Mouse (Mus musculus) midbrain, postnatal 0 days (tissue): Measurements from ENCODE around the gene Fam163b. TPM values are rescaled to one million over a fixed set of nuclear protein-coding genes. Genes with fewer than 3 reads are reported as not detected.
A peak's percentile ranks its signal among the peaks of the same experiment; 100 is the strongest.

Experiments
- ATAC-seq: fragments of 200-750 bp; cut with Nextera tagmentation; 2 replicates; pipeline ENCODE4 v1.8.0; 2017; ENCODE audit warnings: moderate number of reproducible peaks, mild to moderate bottlenecking, moderate TSS enrichment, moderate library complexity; ENCODE audit not compliant: low FRiP score
- DNase-seq: peaks from one replicate; pipeline ENCODE4 v3.0.0-alpha.2; 2015; ENCODE audit warnings: low spot score
- H3K27ac ChIP-seq: fragments of 300-500 bp; sonication (generic); 2 replicates; pipeline ENCODE4 v1.5.1; 2014; ENCODE audit warnings: low read depth, mild to moderate bottlenecking, low read length, mixed read lengths
- H3K27me3 ChIP-seq: fragments of 300-500 bp; sonication (generic); 2 replicates; pipeline ENCODE4 v1.6.1; 2014; ENCODE audit warnings: low read length, control low read depth, mixed read lengths; ENCODE audit not compliant: insufficient read depth
- H3K36me3 ChIP-seq: fragments of 300-500 bp; sonication (generic); 2 replicates; pipeline ENCODE4 v1.6.1; 2014; ENCODE audit warnings: low read length, control low read depth, mixed read lengths; ENCODE audit not compliant: insufficient read depth
- H3K4me1 ChIP-seq: fragments of 300-500 bp; sonication (generic); 2 replicates; pipeline ENCODE4 v1.6.1; 2014; ENCODE audit warnings: mild to moderate bottlenecking, control low read depth, antibody characterized with exemption, low read length, mixed read lengths; ENCODE audit not compliant: insufficient read depth
- H3K4me2 ChIP-seq: fragments of 300-500 bp; sonication (generic); 2 replicates; pipeline ENCODE4 v1.6.1; 2014; ENCODE audit warnings: low read depth, mild to moderate bottlenecking, low read length, mixed read lengths; ENCODE audit not compliant: poor library complexity, severe bottlenecking
- H3K4me3 ChIP-seq: fragments of 300-500 bp; sonication (generic); 2 replicates; pipeline ENCODE4 v1.5.1; 2014; ENCODE audit warnings: low read depth, mild to moderate bottlenecking, low read length, moderate library complexity
- H3K9ac ChIP-seq: fragments of 300-500 bp; sonication (generic); replicated peaks from 2 replicates; pipeline ENCODE4 v1.6.1; 2014; ENCODE audit warnings: mild to moderate bottlenecking, low read length, moderate library complexity, mixed read lengths; ENCODE audit not compliant: poor library complexity, severe bottlenecking
- H3K9me3 ChIP-seq: fragments of 300-500 bp; sonication (generic); 2 replicates; pipeline ENCODE4 v1.6.1; 2016; ENCODE audit warnings: low read length, control low read depth
- CTCF ChIP-seq: IDR thresholded peaks from 2 replicates; pipeline ENCODE4 v1.5.1; 2016; ENCODE audit warnings: antibody characterized with exemption, mild to moderate bottlenecking
- WGBS: fragments of 180-500 bp; shearing (Covaris S2); extraction: QIAGEN DNeasy Blood & Tissue Kit; methylation state at CpG from one replicate; pipeline ENCODE4 v1.1.7; 2014; 5-methylcytosine and 5-hydroxymethylcytosine counted together
- polyA plus RNA-seq: library from polyadenylated mRNA; unstranded; fragments of >200 nt; fragmentation: Nextera tagmentation; extraction: Ambion mirVana; gene quantifications from 2 replicates; pipeline ENCODE4 v1.2.1, GENCODE M21; 2015
- total RNA-seq: library from RNA; depleted of rRNA; stranded (reverse); fragments of >200 nt; gene quantifications from 2 replicates; pipeline ENCODE4 v1.2.3, GENCODE M21; 2014; rRNA removed

The Fam163b gene
- total RNA-seq (4.9 and 8.4 TPM in 2 replicates), polyA plus RNA-seq (13.0 and 13.9 TPM in 2 replicates)

GRCm38 (mm10) chr2:27141950-27142693, at the start of gene Fam163b:
TSS of gene Fam163b (minus strand) at chr2:27142491.
- peak; percentile 69 for DNase-seq
- Histone ChIP-seq H3K4me1 (no peaks in the 10 kb centered on the region), H3K27me3 (no peaks in the 10 kb centered on the region), H3K9me3 (no peaks in the 10 kb centered on the region), H3K36me3 (no peaks in the 10 kb centered on the region), H3K4me2 (peak within 1 kb of the TSS; percentile 91), H3K27ac (no peak within 1 kb of the TSS), H3K4me3 (peak within 1 kb of the TSS; percentile 52), H3K9ac (peak within 1 kb of the TSS; percentile 59)
- TF ChIP-seq CTCF, result no peak
- peak; percentile 72 for ATAC-seq
- WGBS, result 2% methylated on average over 45 of the region's 62 CpGs

DNA sequence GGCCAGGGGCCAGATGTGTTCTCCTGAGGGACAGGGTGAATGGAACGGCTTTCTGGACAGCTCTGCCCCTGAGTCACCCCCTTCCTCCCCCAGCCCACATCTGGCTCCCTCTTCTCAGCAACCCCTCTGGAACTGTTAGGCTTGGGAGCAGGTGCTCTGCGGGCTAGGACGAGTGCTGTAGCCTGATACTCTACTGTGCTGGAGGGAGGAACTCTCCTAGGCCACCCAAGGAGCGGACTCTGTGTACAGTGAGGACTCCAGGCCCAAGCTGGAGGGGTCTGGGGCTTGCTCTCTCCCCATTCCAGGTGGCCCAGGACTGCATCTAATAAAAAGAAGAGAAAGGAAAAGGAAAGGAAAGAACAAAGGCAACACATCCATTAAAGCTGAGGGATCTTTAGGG, 47.7 kb upstream of the Fam163b start:
- TF ChIP-seq CTCF, result no peak
- no peak overlapping the region for H3K4me2 ChIP-seq
- no peak for ATAC-seq

DNA sequence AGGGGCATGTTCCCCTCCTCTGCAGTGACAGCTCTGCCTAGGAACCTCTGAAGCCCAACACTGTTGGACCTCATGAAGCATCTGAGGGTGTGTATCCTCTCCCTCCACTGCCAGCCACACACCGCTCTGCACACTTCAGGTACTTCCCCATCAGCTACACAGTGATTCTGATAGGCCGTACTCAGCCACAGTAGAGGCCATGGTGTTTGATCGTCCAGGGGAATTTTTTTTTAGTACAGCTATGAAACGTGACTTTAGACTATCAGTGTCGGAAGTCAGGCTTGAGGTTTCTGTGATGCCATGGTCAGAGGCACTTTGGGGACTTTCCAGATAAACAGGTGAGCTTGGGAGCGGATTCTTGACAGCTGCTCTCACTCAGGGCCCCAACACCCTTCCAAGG, 45.2 kb upstream of the Fam163b start:
- TF ChIP-seq CTCF, result no peak
- Histone ChIP-seq H3K4me3 (no peak overlapping the region), H3K4me2 (no peak overlapping the region), H3K27ac (no peak overlapping the region), H3K9me3 (no peaks in the 10 kb centered on the region), H3K4me1 (no peaks in the 10 kb centered on the region), H3K36me3 (no peaks in the 10 kb centered on the region), H3K27me3 (no peaks in the 10 kb centered on the region), H3K9ac (no peak overlapping the region)
- 88% methylated on average over 6 of the region's 6 CpGs for WGBS
- ATAC-seq (no peak), DNase-seq (no peak)

More for the DNA sequence above, 47.7 kb upstream of the Fam163b start:
- H3K27ac ChIP-seq, result no peak overlapping the region
- H3K9ac ChIP-seq, result no peak overlapping the region
- no peaks in the 10 kb centered on the region for H3K36me3 ChIP-seq
- no peaks in the 10 kb centered on the region for H3K9me3 ChIP-seq
- no peaks in the 10 kb centered on the region for H3K4me1 ChIP-seq
- H3K27me3 ChIP-seq, result no peaks in the 10 kb centered on the region
- WGBS, result 62% methylated on average over 4 of the region's 4 CpGs
- H3K4me3 ChIP-seq, result no peak overlapping the region
- DNase-seq, result no peak

DNA sequence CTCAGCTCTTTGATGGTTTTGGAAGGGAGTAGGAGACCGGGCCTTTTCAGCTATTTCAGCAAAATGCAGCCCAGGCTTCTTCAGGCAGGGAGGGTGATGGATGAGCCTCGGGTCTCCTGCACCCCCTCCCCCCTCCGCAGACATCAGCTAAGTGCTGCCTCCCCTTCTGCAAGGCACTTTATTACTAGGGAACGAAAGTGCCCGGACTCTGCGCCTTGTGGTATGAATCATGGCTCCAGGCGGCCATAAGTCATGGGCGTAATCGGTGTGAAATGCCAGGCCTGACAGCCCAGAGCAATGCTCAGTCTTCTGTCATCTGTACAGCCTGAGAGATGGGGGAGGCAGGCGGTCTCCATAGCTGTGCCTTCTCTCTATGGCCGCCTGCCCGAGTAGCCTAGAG, 41.4 kb upstream of the Fam163b start:
- Histone ChIP-seq H3K9me3 (no peaks in the 10 kb centered on the region), H3K4me1 (no peaks in the 10 kb centered on the region), H3K4me3 (no peak overlapping the region), H3K4me2 (no peak overlapping the region), H3K9ac (no peak overlapping the region), H3K27ac (no peak overlapping the region), H3K36me3 (no peaks in the 10 kb centered on the region), H3K27me3 (no peaks in the 10 kb centered on the region)
- ATAC-seq, result no peak
- WGBS, result 84% methylated on average over 12 of the region's 12 CpGs
- DNase-seq, result peak; percentile 12
- TF ChIP-seq CTCF, result no peak

DNA sequence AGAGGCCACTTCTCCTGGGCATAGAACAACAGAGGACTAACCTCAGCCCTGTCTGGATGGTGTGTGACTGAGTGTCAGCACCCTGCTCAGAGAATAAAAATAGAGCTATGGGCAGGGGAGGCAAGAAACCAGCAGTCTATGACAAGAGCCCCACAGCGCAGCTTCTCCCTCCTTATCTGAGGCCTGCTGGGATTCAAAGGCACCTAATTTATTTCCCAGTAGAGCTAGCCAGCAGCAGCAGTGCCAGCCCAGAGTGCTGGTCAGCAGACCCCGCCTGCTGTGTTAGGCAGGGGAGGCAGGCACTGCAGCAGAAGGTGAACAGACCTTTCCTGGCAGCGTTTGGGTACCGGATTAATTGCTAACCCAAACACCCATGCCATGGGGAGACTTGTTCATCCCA, 39.6 kb upstream of the Fam163b start:
- 68% methylated on average over 4 of the region's 4 CpGs for WGBS
- Histone ChIP-seq H3K9me3 (no peaks in the 10 kb centered on the region), H3K27me3 (no peaks in the 10 kb centered on the region), H3K4me2 (no peak overlapping the region), H3K36me3 (no peaks in the 10 kb centered on the region), H3K9ac (no peak overlapping the region), H3K4me1 (no peaks in the 10 kb centered on the region), H3K27ac (no peak overlapping the region), H3K4me3 (no peak overlapping the region)
- no peak for DNase-seq
- no peak for ATAC-seq
- TF ChIP-seq CTCF, result no peak

- 68% methylated on average over 8 of the region's 8 CpGs for WGBS
Measured at GRCm38 (mm10) chr2:27179101-27179500, 36.8 kb upstream of the Fam163b start.

More at GRCm38 (mm10) chr2:27179101-27179500, 36.8 kb upstream of the Fam163b start:
- Histone ChIP-seq H3K4me2 (no peak overlapping the region), H3K27me3 (no peaks in the 10 kb centered on the region), H3K9ac (no peak overlapping the region), H3K27ac (no peak overlapping the region), H3K4me3 (no peak overlapping the region), H3K36me3 (no peaks in the 10 kb centered on the region), H3K4me1 (no peaks in the 10 kb centered on the region), H3K9me3 (no peaks in the 10 kb centered on the region)
- DNase-seq (no peak), ATAC-seq (no peak)
- TF ChIP-seq CTCF, result no peak
